Mouse (Mus musculus): Measurements from ENCODE around the gene Frs3.

Frs3 gene

GRCm38 (mm10) chr17:47691650-47692049, 2.8 kb downstream of the Frs3 start:
- DNase-seq (ENCODE audit: low read depth, low spot score), result no peak

- no peak for DNase-seq (ENCODE audit: low read depth, low spot score)
Measured at GRCm38 (mm10) chr17:47693671-47694441, 5.0 kb downstream of the Frs3 start.

GRCm38 (mm10) chr17:47694442-47694502, 5.4 kb downstream of the Frs3 start, which contains the start of gene Gm21981:
TSS of gene Gm21981 (minus strand) at chr17:47694455.
- DNase-seq (ENCODE audit: low read depth, low spot score), result no peak

DNA sequence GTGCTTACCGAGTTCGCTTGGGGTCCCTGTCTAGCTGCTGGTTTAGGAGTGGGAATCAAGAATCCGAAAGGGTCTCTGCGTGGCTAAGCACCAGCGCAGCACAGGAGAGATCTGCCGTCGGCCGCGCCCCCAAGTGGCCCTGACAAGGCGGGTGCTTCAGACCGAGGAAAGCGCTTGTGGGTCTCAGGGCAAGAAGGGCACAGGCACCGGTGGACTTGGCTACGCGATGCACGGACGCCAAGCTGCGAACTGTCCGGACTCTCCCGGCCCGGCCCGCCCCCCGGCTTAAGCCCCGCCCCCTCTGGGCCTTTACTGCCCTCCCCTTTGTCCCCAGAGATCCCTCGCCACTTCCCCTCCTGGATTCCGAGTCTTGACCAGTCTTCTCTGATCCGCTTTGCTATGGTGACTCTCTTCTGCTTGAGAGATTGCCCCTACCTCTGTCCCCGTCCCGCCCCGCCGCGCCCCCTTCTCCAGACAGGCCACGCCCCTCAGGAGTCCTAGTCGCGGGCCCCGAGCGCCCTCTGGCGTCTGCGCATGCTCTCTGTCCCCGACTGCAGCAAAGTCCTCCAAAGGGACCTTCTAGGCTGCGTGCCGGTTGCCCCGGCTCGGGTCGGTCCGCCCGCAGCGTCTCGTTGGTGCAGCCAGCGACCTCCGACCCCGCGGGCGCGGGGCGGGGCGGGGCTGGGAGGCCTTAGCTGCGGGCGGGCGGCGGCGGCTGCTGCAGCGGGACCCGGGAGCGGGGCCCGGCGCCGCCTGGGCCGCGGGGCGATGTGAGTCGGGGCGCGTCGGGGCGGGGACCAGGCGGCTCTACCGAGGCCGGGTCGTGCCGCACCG, 5.9 kb downstream of the Frs3 start, which contains the start of gene Prickle4:
Gene Prickle4 (minus strand): TSS at position 234 of the 834 bp plus-strand sequence.
- peak; percentile 97 for DNase-seq (ENCODE audit: low read depth, low spot score)

DNA sequence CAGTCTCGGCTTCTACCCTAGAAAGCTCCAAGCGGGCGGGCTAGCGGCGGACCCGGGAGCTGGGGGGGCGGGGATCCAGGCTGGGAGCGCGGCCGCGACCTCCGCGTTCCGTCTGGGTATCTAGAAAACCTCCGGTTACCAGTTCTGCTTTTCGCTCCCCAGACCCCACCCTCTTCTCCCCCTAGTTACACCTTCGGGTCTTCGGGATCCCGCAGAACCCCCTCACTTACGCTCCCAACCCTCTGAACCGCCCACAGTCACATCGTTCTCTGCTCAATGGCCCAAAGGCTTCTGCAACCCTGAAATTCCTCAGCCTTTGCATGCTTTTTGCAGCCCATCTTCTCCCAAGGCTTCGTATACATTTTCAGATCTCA, 6.5 kb downstream of the Frs3 start:
- no peak for DNase-seq (ENCODE audit: low read depth, low spot score)

- no peak for DNase-seq (ENCODE audit: low read depth, low spot score)
Measured at GRCm38 (mm10) chr17:47698156-47698555, 9.3 kb downstream of the Frs3 start.

GRCm38 (mm10) chr17:47699055-47699454, 10.2 kb downstream of the Frs3 start:
- no peak for DNase-seq (ENCODE audit: low read depth, low spot score)

DNA sequence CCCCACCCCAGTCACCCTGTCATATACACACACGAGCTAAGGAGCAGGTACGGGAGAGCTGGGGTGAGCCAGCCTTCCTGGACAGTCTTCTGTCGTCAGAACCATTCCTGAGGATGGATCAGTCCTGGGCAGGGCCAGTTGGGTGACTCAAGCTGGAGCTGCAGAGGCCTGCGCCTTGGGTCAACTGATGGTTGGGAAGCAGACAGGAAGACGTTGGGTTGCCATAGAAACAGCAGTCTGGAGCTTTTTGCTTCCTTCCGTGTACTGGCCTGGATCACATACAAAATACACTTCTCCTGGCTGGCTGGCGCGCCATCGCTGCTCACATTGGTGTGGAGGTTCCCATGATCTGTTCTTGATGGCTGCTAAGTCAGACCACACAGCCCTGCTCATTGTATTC, 13.0 kb downstream of the Frs3 start:
- no peak for DNase-seq (ENCODE audit: low read depth, low spot score)

- no peak for DNase-seq (ENCODE audit: low read depth, low spot score)
Measured at GRCm38 (mm10) chr17:47702548-47703345, 13.9 kb downstream of the Frs3 start.

GRCm38 (mm10) chr17:47703556-47703955, 14.7 kb downstream of the Frs3 start:
- DNase-seq (ENCODE audit: low read depth, low spot score), result no peak

DNA sequence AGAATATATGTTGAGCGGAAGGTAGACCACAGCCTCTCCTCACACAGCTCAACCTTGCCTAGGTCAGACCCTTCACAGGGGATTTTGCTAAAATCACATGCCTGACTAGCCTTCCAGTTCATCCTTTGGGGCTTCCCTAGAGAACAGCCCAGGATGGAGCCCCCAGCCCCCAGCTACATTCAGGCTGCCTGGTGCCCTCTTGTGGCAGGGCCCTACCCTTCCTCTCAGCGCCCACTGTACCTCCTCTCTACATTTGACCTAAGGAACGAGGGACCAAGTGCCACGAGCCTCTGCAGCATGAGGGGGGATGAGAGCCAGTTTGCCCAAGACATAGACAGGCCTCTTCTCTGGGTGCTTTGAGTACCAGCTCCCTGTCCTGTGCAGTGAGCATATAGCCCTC, 15.9 kb downstream of the Frs3 start:
- no peak for DNase-seq (ENCODE audit: low read depth, low spot score)

DNA sequence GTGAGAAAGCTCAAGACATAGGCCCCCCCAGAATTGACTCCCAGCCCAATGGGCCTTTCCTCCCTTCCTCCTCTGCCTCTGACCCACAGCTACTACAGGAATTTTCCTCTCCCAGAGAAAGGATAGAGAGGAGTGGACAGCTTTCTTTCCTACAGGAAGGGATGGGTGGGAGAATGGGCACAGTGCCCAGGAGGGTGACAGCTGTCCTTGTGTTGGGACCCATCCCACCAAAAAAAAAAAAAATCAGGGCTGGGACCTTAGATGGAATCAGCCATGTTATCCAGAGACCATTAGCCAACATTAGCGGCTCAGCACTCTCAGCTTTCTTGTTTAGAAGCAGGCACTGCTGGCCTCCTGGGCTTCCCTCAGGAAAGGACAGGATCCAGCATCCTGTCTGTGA, 17.4 kb downstream of the Frs3 start:
- no peak for DNase-seq (ENCODE audit: low read depth, low spot score)

DNA sequence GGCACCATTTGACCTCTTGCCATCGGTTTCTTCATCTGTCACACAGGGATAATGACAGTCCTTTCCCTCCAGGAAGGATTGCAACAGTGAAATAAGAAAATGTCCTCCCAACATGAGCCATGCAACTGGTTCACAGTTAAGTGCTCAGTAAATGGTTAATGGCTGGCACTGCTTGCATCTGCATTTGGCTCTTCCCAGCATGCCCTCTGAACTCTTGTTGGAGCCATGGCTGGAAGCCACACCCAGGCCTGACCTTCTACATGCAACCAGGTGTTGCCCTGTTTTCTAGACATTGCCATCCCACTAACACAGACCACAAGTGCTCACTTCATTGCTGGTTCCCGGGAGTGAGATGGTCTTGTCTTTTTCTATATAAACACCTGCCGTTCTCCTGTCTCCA, 19.1 kb downstream of the Frs3 start:
- no peak for DNase-seq (ENCODE audit: low read depth, low spot score)

DNA sequence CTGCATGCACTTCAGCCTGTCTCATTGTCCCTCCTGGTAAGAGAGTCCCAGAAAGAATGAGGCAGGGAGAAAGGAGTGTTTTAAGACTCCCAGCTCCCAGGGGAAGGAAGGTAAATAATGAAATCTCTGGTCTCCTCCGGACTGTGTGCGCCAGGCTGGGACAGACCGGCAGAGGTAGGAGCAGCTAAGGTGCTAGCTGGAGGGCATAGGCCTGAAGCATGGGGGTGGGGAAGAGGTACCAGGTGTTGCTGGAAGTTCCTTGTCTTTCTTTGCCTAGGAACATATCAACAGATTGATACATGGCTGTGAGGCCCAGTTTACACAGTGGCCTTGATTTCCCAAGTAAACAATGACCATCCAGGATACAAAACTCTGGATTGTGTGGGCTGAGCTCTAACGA, 20.1 kb downstream of the Frs3 start:
- DNase-seq (ENCODE audit: low read depth, low spot score), result no peak

- no peak for DNase-seq (ENCODE audit: low read depth, low spot score)
Measured at GRCm38 (mm10) chr17:47710036-47710435, 21.2 kb downstream of the Frs3 start.

DNA sequence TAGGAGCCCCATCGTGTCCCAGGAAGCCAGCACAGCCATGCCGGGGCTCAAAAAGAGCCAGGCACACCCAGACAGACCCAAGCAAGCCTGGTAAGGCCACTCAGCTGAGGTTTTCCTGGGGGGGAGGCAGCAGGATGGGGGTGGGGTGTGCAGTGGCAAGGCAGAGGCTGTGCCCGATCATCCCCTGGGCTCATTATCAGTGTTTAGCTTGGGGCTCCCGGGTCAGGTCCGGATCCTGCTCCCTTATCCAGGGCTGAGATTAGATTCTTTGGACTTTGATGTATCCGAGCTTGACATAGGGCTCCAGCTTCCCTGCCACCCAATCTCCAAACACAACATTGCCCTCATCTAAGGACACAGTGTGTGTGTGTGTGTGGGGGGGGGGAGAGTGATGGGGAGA, 23.1 kb downstream of the Frs3 start:
- no peak for DNase-seq (ENCODE audit: low read depth, low spot score)

- DNase-seq (ENCODE audit: low read depth, low spot score), result no peak
Measured at GRCm38 (mm10) chr17:47712889-47713571, 24.2 kb downstream of the Frs3 start.

GRCm38 (mm10) chr17:47715037-47715436, 26.2 kb downstream of the Frs3 start:
- no peak for DNase-seq (ENCODE audit: low read depth, low spot score)

GRCm38 (mm10) chr17:47721183-47721582, 32.4 kb downstream of the Frs3 start:
- DNase-seq (ENCODE audit: low read depth, low spot score), result no peak

DNA sequence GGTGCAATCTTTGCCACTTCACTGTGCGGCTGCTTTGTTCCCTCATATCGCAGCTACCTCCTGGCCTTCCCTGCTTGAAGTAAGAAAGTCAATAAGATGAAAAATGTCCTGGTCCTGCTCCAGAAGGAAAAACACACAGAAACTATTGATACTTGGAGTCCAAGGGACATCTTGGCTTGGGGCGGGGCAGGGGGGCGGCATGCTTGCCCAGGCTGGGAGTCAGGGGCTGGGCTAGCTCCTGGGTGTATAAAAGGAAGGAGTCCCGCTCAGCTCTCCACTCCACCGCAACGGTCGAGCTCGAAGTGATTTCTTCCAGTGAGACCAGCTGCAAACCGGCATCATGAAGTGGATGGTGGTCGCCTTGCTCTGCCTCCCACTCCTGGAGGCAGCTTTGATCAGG, 37.7 kb downstream of the Frs3 start, which contains the start of gene Pgc:
Gene Pgc (plus strand): TSS at position 277 of the 400 bp plus-strand sequence.
- DNase-seq (ENCODE audit: low read depth, low spot score), result no peak

- no peak for DNase-seq (ENCODE audit: low read depth, low spot score)
Measured at GRCm38 (mm10) chr17:47730633-47731575, 42.1 kb downstream of the Frs3 start.
